Mouse (Mus musculus): ENCODE data around the gene Rab8b. TPM values are rescaled to one million over a fixed set of nuclear protein-coding genes. Genes with fewer than 3 reads are reported as not detected.
"Not testable (repeated sequence)": the region's sequence is repeated elsewhere in the genome, so short reads cannot be mapped to it uniquely, and the experiment has no call there.

The Rab8b gene
- total RNA-seq, 2 experiments from 2014 or later: 25.2 to 31.7 TPM

- intact Hi-C loops (cut with DNase I): no loop called here
- no peak for DNase-seq (ENCODE audit: low spot score in 2 of 2)
Measured at GRCm38 (mm10) chr9:66894421-66894820, 25.1 kb downstream of the Rab8b start.

- intact Hi-C loops (cut with DNase I); DNase-seq (ENCODE audit: low spot score in 2 of 2): not testable (repeated sequence)
Measured at GRCm38 (mm10) chr9:66892456-66892855, 27.0 kb downstream of the Rab8b start.

GRCm38 (mm10) chr9:66887960-66888610, 31.4 kb downstream of the Rab8b start:
- no peak for DNase-seq (ENCODE audit: low spot score in 2 of 2)
- intact Hi-C loops (cut with DNase I): no loop called here

GRCm38 (mm10) chr9:66887301-66887902, 32.1 kb downstream of the Rab8b start:
- DNase-seq (ENCODE audit: low spot score in 2 of 2): no peak
- intact Hi-C loops (cut with DNase I): no loop called here

- intact Hi-C loops (cut with DNase I): no loop called here
- no peak for DNase-seq (ENCODE audit: low spot score in 2 of 2)
Measured at GRCm38 (mm10) chr9:66886818-66887217, 32.7 kb downstream of the Rab8b start.

- intact Hi-C loops (cut with DNase I): no loop called here
Measured at GRCm38 (mm10) chr9:66886366-66886765, 33.1 kb downstream of the Rab8b start.

GRCm38 (mm10) chr9:66884609-66885008, 34.9 kb downstream of the Rab8b start:
- DNase-seq (ENCODE audit: low spot score in 2 of 2): no peak
- intact Hi-C loops (cut with DNase I): no loop called here

More at GRCm38 (mm10) chr9:66886366-66886765, 33.1 kb downstream of the Rab8b start:
- DNase-seq (ENCODE audit: low spot score in 2 of 2): no peak

GRCm38 (mm10) chr9:66883500-66883899, 36.0 kb downstream of the Rab8b start:
- no peak for DNase-seq (ENCODE audit: low spot score in 2 of 2)
- intact Hi-C loops (cut with DNase I): no loop called here

GRCm38 (mm10) chr9:66882406-66882821, 37.1 kb downstream of the Rab8b start:
- no peak for DNase-seq (ENCODE audit: low spot score in 2 of 2)
- intact Hi-C loops (cut with DNase I): no loop called here

GRCm38 (mm10) chr9:66881858-66882257, 37.6 kb downstream of the Rab8b start:
- intact Hi-C loops (cut with DNase I): no loop called here
- no peak for DNase-seq (ENCODE audit: low spot score in 2 of 2)

- intact Hi-C loops (cut with DNase I): no loop called here
- no peak for DNase-seq (ENCODE audit: low spot score in 2 of 2)
Measured at GRCm38 (mm10) chr9:66880752-66881151, 38.7 kb downstream of the Rab8b start.

- no peak for DNase-seq (ENCODE audit: low spot score in 2 of 2)
- intact Hi-C loops (cut with DNase I): no loop called here
Measured at GRCm38 (mm10) chr9:66879486-66879885, 40.0 kb downstream of the Rab8b start.

GRCm38 (mm10) chr9:66878899-66879298, 40.6 kb downstream of the Rab8b start:
- no peak for DNase-seq (ENCODE audit: low spot score in 2 of 2)

GRCm38 (mm10) chr9:66876577-66876976, 42.9 kb downstream of the Rab8b start:
- no peak for DNase-seq (ENCODE audit: low spot score in 2 of 2)
- intact Hi-C loops (cut with DNase I): no loop called here

More at GRCm38 (mm10) chr9:66878899-66879298, 40.6 kb downstream of the Rab8b start:
- intact Hi-C loops (cut with DNase I): no loop called here

GRCm38 (mm10) chr9:66874297-66874696, 45.2 kb downstream of the Rab8b start:
- intact Hi-C loops (cut with DNase I): no loop called here

GRCm38 (mm10) chr9:66873531-66873930, 46.0 kb downstream of the Rab8b start:
- no peak for DNase-seq (ENCODE audit: low spot score in 2 of 2)
- intact Hi-C loops (cut with DNase I): no loop called here

More at GRCm38 (mm10) chr9:66874297-66874696, 45.2 kb downstream of the Rab8b start:
- no peak for DNase-seq (ENCODE audit: low spot score in 2 of 2)

GRCm38 (mm10) chr9:66873009-66873408, 46.5 kb downstream of the Rab8b start:
- DNase-seq (ENCODE audit: low spot score in 2 of 2); intact Hi-C loops (cut with DNase I): not testable (repeated sequence)

GRCm38 (mm10) chr9:66872015-66872727, 47.3 kb downstream of the Rab8b start:
- intact Hi-C loops (cut with DNase I): no loop called here
- no peak for DNase-seq (ENCODE audit: low spot score in 2 of 2)

GRCm38 (mm10) chr9:66864708-66865107, 54.8 kb downstream of the Rab8b start:
- intact Hi-C loops (cut with DNase I): no loop called here
- DNase-seq (ENCODE audit: low spot score in 2 of 2): peak in 1 of 2 experiments; percentile 30

GRCm38 (mm10) chr9:66863456-66863855, 56.0 kb downstream of the Rab8b start:
- intact Hi-C loops (cut with DNase I): no loop called here
- DNase-seq (ENCODE audit: low spot score in 2 of 2): peak in 1 of 2 experiments; percentile 18

- DNase-seq (ENCODE audit: low spot score in 2 of 2): no peak
- intact Hi-C loops (cut with DNase I): no loop called here
Measured at GRCm38 (mm10) chr9:66862202-66862601, 57.3 kb downstream of the Rab8b start.
